Mouse (Mus musculus): ENCODE measurements around the gene Brd4. TPM values are rescaled to one million over a fixed set of nuclear protein-coding genes. Genes with fewer than 3 reads are reported as not detected.
"Not testable (repeated sequence)": the region's sequence is repeated elsewhere in the genome, so short reads cannot be mapped to it uniquely, and the experiment has no call there.

Brd4 gene
- total RNA-seq, 2 experiments from 2014 or later: 64.0 to 67.4 TPM

DNA sequence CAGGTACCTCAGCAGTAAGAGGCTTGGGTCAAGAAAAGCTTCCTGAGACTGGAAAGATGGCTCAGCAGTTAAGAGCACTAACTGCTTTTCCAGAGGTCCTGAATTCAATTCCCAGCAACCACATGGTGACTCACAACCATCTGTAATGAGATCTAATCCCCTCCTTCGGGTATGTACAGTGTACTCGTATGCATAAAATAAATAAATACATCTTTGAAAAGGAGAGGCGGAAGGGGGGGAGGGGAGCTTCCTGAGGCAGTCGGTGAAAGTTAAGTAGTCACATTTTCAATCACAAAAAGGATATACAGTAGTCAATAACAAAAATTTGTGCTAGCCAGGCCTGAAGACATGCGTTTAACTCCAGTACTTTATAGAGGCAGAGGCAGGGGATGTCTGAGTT, 38.4 kb downstream of the Brd4 start:
- intact Hi-C loops (cut with DNase I): no loop called here
- DNase-seq: no peak

DNA sequence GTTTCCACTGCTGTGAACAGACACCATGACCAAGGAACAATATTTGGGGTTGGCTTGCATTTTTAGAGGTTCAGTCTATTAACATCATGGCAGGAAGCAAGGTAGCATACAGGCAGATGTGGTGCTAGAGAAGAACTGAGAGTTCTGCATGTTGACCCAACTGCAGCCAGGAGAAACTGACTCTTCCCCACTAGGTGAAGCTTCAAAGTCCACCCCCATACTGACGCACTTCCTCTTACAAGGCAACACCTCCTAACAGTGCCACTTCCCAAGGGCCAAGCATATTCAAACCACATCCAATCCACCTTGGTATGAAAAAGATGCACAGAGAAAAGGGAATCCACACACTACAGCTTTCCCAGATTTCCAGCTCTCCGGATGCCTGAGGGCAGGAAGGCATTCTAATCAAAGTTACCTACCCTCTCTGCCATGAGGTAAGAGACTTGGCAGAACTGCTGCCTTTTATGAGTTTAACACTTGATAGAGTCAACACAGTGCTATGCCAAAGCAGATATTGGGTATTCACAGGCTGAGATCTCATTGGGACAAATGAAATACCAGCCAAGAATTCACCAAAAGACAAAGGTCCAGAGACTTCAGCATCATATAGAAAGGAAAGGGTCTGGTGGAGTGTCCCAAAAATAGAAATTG, 43.5 kb downstream of the Brd4 start:
- intact Hi-C loops (cut with DNase I): no loop called here
- no peak for DNase-seq

DNA sequence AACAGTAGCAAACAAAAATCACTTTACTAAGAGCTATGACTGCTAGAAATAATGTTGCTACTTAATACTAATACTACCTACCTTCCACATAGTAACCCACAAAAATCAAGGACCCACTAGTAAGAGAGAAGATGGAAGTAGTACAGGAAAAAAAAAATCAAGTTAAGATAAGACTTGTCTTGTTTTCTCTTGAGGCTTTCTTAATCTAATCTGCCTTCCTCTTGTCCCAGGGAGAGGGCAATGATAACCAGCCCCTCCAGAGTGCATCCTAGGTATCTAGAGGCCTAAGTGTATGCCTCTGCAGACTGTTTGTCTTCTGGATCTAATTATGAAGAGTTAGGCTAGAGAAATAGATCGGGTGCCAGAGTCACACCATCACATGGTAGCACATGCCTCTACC, 45.9 kb downstream of the Brd4 start:
- no peak for DNase-seq
- intact Hi-C loops (cut with DNase I): loop anchor here (5.0 to 10.0 kb wide), 2 partner anchors 44 to 1536 kb away; partner anchors contain the start of gene Brd4

DNA sequence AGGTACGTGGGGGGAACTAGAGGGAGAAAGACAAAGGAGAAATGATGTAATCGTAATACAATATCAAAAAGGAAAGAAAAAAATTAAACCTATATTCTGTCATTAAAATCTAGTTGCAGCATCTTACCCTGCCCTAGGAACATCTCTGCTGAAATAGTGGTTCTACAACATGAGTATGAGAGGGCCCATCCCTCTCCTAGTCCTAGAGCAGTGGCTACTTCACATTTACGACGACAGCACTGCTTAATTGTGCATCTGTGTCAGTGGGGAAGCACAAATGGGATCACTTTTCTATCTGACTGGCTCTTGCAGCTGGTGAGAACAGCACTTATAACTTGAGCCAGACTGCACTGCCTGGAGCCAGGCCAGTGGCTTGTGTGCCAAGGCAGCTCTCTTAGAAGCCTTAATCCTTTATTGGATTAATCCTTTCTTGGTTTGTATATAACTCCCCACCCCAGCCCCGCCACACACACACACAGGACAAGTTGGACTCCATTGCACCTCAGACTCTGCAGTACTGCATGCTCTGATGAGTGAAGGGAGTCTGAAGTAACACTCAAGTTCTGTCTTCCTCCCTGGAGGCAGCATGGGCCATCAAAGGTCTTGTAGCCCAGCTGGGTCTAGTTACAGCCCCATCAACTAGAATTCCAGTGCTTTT, 48.9 kb downstream of the Brd4 start:
- intact Hi-C loops (cut with DNase I): loop anchor here (5.0 to 10.0 kb wide), 2 partner anchors 47 to 1539 kb away; partner anchors contain the start of gene Brd4

DNA sequence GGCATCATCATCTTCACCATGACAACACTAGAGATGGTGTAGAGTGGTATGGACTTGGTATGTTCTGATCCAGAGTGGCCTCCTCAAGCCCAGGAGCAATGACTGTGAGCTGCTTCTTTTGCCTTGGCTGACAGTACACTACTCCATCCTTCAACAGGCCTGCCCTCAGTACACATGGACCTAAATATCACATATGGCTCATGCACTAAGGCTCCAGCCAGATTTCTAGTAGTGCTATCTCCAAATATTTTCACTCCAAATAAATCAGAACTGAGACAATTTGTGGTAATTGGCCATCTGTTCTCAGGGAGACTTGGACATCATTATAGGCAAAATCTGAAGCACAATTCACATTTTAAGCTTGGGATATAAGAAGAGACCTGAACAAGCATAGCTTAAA, 51.3 kb downstream of the Brd4 start:
- DNase-seq: no peak
- intact Hi-C loops (cut with DNase I): loop anchor here (10.0 kb wide), 1 partner anchor 1542 kb away; no protein-coding TSS in a partner anchor

More for the DNA sequence above, 48.9 kb downstream of the Brd4 start:
- peak; percentile 71 to 84 for DNase-seq

DNA sequence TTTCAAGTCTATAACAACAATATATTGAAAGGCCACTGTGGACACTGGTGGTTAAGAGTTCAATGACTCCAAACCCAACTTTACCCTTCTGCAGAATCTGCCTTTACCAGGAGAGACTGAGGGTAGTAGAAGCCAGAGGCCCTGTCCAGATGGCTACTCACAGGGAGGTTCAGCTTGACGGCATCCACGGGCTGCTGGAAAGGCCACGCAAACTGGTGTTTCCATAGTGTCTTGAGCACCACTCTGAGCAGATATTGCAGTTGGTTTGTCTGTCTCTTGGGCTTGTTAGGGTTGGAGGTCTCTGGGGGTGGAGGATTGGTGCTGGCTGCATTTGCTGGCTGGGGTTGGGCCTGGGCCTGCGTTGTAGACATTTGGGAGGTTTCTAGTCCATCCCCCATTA, 55.3 kb downstream of the Brd4 start:
- no peak for DNase-seq
- intact Hi-C loops (cut with DNase I): loop anchor here (10.0 kb wide), 1 partner anchor 266 kb away; no protein-coding TSS in a partner anchor

DNA sequence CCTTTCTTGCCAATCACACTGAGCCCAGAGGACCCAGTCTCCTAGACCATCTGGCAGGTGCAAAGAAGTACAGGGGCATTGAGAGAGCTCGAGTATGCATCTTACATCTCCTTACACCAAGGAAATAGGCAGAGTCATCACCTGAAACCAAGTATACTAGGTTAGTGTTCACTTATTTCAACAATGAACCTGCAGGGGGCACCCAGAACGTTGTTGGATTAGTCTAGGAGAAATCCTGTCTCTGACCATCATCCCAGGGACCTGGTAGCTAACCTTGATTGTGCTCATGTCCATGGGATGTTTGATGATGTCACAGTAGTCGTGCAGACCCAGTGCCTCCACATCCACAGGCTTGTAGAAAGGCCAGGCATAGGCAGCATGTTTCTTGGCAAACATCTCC, 63.6 kb downstream of the Brd4 start:
- no peak for DNase-seq
- intact Hi-C loops (cut with DNase I): loop anchor here (5.0 to 10.0 kb wide), 2 partner anchors 61 to 274 kb away; partner anchors contain the start of gene Brd4

DNA sequence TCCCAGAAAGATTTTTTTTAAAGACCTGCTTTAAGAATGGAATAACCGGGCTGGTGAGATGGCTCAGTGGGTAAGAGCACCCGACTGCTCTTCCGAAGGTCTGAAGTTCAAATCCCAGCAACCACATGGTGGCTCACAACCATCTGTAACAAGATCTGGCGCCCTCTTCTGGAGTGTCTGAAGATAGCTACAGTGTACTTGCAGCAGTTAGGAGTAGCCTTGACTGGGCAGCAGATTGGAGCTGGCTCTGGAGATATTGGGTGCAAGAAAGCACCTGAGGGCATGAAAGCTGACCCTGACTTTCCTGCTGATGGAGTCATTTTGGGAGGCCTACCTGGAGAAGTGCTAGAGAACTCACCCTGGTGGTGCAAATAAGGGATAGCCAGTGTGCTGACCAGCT, 68.9 kb downstream of the Brd4 start:
- intact Hi-C loops (cut with DNase I): loop anchor here (10.0 kb wide), 1 partner anchor 531 kb away; no protein-coding TSS in a partner anchor
- not testable (repeated sequence) for DNase-seq

DNA sequence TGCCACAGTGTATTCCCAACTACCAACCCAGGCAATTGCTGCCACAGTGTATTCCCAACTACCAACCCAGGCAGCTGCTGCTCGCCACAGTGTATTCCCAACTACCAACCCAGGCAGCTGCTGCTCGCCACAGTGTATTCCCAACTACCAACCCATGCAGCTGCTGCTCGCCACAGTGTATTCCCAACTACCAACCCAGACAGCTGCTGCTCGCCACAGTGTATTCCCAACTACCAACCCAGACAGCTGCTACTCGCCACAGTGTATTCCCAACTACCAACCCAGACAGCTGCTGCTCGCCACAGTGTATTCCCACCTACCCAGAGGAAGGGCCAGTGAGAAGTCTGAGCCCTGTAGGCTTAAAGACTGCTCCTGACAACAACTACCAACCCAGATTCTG, 73.0 kb downstream of the Brd4 start:
- intact Hi-C loops (cut with DNase I): loop anchor here (2.0 to 10.0 kb wide), 2 partner anchors 137 to 527 kb away; no protein-coding TSS in a partner anchor
- DNase-seq: not testable (repeated sequence)

DNA sequence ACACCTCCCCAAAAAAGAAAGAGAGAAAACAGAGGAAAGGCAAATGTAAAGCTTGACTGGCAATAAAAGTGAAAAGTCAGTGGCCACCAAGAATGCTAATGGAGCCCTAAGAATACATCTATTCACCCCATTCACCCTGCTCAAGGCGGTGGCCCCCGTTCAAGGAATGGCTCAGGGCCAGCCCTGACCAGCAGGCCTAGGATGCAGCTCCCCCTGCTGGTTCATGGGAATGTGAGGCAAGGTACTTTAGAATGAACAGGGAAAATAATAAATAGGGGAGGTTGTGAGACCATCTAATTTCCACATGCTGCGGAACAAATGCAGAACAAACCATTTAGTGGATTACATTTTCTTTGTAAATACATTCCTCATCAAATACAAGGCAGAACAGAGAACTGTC, 74.8 kb downstream of the Brd4 start:
- peak; percentile 76 to 87 for DNase-seq
- intact Hi-C loops (cut with DNase I): loop anchor here (1.0 to 10.0 kb wide), 5 partner anchors 47 to 525 kb away; no protein-coding TSS in a partner anchor

DNA sequence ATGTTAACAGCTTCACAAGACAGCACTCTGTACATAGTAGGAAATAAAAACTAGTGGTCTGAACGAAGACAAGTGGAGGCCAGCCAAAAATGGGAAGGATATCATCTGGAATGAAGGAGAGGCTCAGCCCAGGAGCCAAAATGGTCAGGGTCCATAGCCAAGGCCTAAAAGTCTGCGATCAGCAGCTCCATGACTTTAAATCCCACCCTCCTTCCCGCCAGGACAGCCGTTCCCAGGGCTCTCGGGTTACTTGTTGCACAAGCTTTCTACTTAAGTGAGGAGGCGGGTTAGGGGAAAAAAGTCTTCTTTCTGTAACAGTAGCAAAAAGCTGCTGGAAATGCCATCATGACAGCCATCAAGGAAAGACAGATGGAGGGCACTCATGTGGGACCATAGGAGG, 75.4 kb downstream of the Brd4 start:
- intact Hi-C loops (cut with DNase I): loop anchor here (5.0 kb wide), 2 partner anchors 47 to 182 kb away; no protein-coding TSS in a partner anchor
- peak; percentile 59 to 68 for DNase-seq

DNA sequence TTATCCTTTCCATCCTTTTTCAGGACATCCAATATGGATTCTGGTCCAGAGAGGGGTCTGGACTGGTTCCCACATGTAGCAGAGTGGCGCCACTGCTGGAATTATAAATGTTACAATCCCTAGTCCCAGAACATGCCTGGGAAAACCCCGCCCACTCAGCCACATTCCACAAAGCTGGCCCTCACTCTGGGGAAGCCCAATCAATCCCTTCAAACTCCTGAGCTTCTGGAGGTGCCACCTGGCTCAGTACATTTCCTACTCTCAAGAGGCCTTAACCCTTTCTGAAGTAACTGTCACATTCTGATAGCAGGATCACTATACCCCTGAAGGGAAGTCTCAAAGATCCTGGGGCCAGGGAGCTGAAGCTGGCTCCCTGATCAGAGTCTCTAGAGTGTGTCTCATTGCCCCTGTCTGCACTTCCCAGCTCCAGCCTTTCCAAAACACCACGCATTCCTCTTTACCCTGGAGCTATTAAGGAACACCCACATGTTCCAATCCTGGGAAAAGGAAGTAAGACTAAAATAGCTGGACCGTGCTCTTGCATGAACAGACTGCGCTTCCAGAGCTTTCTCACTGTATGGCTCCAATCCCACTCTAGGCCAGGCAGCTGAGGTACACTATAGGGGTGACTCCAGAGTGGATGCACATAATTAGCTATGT, 76.8 kb downstream of the Brd4 start:
- intact Hi-C loops (cut with DNase I): loop anchor here (5.0 kb wide), 2 partner anchors 45 to 180 kb away; no protein-coding TSS in a partner anchor
- peak; percentile 60 to 73 for DNase-seq

DNA sequence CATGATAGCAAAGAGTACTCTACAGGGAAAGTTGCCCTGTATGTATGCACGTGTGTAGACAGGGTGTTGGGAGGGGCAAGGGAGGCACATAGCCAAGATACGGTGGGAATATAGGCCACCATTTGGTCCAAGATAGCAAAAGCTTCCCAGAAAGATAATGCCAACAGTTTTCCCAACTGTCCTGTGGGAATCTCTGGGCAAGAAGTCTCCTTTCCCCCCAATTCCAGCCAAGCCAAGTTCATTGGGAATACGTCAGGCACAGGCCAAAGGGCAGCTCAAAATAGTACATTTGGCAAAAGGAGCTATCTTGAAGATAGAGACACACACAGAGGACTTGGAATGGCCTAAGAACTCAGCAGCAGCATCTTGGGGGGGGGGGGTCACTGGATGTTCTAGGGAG, 79.2 kb downstream of the Brd4 start:
- intact Hi-C loops (cut with DNase I): loop anchor here (5.0 kb wide), 2 partner anchors 43 to 178 kb away; no protein-coding TSS in a partner anchor
- DNase-seq: peak in 1 of 2 experiments; percentile 38

DNA sequence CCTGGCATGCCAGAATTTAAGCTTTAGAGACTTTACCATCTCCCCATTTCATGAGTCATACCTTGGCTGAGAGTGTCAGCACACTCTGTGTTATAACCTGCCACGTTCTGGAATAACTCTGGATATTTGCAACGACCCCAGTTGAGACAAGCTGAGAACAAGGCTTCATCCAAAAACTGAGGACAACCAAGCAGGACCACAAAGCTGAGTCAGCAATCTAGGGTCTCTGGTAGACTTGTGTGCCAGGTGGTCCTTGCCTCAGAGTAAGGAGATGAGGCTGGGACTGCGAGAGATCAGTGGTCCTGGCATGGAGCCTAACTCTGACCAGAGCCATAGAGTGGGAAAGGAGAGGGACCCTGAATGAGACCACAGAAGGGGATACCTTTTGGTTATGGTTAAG, 81.5 kb downstream of the Brd4 start:
- intact Hi-C loops (cut with DNase I): no loop called here
- no peak for DNase-seq

DNA sequence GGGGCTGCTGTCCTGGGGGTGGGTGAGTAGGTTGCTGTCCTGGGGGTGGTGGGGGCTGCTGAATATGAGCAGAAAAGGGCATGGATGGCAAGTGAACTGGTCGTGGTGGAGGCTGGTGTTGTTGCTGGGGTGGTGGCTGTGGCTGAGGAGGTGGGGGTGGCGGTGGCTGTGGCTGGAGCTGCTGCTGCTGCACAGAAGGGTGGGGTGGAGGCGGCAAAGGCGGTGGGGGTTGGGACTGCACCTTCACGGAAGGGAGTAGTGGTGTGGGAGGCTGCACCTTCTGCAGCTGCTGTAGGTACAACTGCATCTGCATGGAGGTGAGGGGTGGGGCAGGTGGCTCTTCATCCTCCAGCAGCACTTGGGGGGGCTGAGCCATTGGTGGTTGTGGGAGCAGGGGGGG, 83.4 kb downstream of the Brd4 start:
- intact Hi-C loops (cut with DNase I): no loop called here
- DNase-seq: no peak

DNA sequence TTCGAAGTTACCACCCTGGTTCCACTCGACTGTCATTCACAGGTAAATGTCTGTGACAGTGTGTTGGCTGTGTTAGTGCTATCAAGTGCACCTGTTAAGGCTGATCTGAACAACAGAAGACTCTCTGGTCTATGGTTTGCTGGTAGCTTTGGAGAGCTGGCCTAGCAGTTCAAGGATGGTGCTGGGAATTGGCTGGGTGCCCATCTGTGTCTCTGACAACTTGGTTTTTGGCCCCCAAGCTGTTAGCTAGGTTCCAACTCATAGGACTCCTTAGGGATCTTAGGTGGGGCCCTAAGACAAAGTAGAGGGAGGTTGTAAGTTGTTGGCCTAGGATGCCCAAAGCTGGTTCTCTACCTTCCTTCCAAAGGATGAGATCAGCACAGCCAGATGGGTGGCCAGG, 84.7 kb downstream of the Brd4 start:
- intact Hi-C loops (cut with DNase I): no loop called here
- no peak for DNase-seq

DNA sequence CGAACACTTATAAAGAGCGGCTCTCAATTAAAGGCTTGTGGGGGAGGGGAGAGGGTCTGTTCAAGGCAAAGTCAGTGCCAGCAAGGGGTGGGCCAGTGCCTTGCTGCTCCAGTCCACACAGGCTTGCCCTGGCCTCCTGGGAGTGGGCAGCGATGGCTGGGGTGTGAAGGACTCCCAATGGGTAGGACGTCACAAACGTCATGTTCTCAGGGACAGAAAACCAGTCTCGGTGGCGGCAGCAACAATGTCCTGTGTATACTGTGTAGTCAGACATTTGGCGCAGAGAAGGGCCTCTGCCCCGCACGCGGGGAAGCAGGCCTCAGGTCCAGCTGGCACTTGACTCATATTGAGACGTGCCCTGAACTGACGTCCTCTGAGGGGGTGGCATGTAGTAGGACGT, 87.4 kb downstream of the Brd4 start:
- no peak for DNase-seq
- intact Hi-C loops (cut with DNase I): no loop called here

DNA sequence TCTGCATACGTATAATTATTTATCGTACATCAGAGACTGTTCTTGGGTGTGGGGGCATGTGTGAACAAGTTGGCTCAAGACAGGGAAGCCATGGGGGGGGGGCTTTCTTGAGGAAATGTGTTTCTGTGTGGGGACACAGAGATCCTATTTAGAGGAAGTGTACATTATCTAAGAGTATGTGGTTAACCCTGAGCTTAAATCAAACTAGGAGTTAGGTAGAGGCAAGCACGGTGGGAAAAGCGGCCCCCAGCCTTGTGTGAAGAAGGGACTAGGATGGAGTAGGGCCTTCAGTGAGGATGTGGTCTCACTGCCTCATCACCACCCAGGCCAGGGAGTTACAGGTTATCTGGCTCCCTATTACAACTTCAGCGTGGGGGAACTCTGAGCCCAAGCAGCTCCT, 88.8 kb downstream of the Brd4 start:
- intact Hi-C loops (cut with DNase I): no loop called here

DNA sequence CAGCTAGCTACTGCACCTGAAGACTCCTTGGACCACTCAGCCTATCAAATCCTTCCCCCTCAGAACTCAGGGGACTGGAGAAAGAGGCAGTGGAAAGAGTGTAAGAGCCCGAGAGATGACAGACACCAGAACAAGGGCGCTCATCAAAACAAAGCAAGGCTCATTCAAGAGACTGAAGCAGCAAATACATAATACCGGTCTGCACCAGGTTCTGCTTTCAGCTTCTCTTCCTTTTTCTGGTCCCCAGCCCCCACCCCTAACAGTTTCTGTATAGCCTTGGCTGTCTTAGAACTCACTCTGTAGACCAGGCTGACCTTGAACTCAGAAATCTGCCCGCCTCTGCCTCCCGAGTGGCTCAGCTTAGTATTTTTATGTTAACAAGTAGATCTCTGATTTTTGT, 91.5 kb downstream of the Brd4 start:
- no peak for DNase-seq
- intact Hi-C loops (cut with DNase I): no loop called here

More for the DNA sequence above, 88.8 kb downstream of the Brd4 start:
- DNase-seq: no peak

DNA sequence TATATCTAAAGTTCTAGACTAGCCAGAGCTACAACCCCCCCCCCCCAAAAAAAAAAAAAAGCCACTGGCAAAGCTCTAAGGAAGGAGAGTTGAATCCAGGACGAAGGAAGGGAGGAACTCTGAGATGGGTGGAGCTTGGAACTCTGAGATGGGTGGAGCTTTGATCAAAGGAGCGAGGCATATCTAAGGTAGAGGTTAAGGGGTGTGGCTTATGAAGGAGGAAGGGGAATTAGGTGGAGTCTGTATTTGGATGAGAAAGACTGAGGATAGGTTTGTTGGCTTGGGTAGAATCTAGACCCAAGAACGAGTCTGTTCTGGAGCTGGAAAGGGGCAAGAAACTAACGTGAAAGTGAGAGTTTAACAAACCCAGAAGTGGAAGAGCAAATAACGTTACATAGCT, 94.7 kb downstream of the Brd4 start:
- no peak for DNase-seq
- intact Hi-C loops (cut with DNase I): no loop called here

All from heart, postnatal 14 days (tissue).